Mouse (Mus musculus): ENCODE measurements around the gene Hus1.

Hus1 gene

DNA sequence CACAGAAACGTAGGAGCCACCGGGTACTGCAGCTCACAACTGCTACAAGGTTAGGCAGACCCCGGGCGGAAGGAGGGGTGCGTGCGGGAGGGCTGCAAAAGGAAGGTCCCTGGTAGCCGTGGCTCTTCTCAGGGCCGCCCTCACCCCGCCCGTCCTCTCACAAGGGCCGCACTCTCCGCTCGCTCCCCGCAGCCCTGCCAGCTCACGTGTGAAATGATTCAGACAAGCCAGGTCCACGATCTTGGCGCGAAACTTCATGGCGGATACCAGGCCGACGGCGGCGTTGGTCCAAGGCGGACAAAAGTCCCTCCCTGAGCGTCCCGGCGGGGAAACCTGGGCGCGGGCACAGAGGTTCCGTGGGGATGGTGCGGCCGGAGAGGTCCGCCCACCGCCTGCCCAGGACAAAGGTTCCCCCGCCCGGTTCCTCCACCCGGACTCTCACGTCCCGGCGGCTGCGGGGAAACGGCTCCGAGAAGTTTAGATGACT, at the start of gene Hus1:
Gene Hus1, minus strand, starts transcription at position 339 of the 487 bp plus-strand sequence.
- DNase-seq (ENCODE audit: low read depth, low spot score): peak; percentile 61

DNA sequence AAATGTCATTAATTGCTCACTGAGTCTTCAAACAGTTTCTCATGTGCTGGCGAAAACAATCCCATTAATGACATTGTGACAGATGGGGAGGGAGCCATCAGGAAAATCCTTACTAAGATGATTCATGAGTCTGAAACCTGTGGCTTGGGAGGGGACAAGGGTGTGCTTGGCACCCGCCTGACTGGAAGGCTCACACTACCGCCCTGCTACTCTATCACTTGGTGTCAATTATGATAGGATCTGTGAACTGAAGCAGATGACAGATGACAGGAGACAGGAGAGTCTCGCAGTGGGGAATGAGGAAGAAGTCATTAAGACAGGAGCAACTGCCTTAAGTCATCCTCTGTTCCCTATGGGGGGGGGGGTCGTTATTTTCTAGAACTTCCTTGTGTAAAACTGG, 49.5 kb upstream of the Hus1 start:
- no peak for DNase-seq (ENCODE audit: low read depth, low spot score)

DNA sequence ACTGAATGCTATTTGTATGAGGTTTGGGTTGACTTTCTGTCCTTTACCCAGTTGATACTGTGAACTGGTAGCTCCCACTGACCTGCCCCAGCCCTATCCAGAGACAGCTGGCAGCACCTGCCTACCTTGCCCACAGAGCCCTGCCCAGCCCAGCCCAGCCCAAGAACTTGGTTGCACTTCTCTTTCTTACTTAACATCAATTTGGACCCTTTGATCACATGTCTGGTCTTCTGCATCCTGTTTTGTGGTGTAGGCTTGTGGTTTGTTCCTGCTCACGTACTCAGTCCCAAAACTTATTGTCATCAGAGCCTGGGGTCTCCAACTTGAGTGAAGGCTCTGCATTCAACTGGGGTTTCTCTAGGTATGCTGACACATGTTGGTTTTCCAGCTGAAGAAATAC, 49.0 kb upstream of the Hus1 start:
- DNase-seq (ENCODE audit: low read depth, low spot score): no peak

DNA sequence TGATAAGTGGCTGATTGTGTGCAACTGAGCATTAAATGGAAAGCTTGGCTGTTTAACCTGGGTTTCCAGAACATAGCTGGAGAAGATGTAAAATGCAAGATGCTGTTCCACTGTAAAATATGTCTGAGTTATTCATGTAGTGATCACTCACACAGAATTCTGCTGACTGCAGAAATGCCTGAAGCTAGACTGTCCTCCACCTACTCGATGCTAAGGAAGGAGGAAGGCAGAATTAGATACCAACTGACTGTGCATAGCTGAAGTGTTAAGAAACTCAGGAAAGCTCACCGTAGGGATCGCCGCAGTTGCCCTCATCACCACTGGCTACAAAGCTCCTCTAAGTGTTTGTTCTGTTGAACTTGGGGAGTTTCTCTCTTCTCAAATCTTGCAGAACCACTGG, 46.7 kb upstream of the Hus1 start:
- no peak for DNase-seq (ENCODE audit: low read depth, low spot score)

DNA sequence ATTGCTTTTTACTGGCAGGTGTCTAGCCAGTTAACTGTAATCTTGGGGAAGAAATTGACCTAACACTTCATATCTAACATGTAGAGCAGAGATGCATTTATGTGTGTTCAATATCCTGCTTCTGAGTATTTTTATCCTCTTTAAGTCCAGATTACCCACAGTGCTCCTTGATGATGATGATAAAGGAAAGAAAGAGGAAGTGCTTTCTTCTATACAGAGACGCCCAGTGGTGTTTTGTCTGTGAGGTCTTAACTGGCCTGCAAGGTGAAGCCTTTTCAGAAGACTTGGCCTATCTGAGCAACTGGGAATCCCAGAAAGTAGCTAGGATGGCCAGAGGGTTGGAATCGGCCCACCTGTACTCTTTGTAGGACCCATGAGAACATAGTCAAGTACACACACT, 45.9 kb upstream of the Hus1 start:
- no peak for DNase-seq (ENCODE audit: low read depth, low spot score)

DNA sequence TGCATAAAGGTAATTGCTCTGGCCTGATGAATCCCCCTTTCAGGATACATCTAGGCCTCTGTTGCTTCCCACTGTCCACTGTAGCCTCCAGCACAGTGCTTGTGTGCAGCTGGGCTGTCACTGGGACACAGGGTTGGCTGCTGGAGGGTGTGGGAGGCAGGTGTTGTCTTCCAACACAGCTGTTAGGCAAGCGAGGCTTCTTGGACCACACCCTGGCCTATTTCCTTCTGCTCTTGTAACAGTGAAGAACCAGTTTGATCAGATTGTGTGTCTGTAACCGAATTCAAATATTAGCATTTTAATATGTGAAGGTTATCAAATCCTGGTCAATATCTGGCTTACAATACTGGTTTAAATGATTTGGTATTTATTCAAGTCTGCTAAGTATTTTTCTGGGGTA, 40.9 kb upstream of the Hus1 start:
- DNase-seq (ENCODE audit: low read depth, low spot score): no peak

DNA sequence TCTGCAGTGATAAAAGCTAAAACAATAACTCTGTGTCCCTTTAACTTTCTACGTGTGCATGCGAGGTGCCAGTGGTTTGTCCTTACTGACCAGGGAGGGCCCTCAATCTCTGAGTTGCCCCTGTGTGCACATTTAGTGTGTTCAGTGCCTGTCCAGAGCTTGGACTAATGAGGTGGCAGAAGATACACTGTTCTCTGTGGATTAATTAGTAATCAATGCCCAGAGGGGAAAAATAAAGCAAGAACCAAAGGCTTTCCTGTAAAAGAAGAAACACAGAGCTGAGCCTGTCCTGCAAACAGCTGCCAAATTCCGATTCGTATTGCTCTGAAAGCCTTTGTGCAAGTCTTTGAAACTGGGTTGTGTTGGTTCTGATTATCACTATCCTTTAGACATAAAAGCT, 39.2 kb upstream of the Hus1 start:
- no peak for DNase-seq (ENCODE audit: low read depth, low spot score)

DNA sequence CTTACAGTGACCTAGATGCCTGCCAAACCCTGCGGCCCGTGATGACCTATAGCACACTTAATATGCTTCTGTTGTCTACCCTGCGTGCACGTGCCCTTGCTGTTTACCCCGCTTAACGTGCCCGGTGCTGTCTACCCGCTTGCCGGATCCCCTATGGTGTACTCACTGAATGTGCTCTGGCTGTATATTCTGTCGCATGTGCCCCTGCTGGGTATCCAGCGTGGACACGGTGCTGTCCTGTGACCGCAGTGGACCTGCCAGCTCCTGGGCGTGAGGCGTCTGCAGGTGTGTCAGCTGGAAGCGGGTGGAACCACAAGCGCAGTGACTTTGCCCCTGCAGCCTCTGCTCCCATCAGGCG, 37.7 kb upstream of the Hus1 start, which contains the start of gene Sun3:
Gene Sun3, minus strand, starts transcription at position 289 of the 358 bp plus-strand sequence.
- DNase-seq (ENCODE audit: low read depth, low spot score): no peak

DNA sequence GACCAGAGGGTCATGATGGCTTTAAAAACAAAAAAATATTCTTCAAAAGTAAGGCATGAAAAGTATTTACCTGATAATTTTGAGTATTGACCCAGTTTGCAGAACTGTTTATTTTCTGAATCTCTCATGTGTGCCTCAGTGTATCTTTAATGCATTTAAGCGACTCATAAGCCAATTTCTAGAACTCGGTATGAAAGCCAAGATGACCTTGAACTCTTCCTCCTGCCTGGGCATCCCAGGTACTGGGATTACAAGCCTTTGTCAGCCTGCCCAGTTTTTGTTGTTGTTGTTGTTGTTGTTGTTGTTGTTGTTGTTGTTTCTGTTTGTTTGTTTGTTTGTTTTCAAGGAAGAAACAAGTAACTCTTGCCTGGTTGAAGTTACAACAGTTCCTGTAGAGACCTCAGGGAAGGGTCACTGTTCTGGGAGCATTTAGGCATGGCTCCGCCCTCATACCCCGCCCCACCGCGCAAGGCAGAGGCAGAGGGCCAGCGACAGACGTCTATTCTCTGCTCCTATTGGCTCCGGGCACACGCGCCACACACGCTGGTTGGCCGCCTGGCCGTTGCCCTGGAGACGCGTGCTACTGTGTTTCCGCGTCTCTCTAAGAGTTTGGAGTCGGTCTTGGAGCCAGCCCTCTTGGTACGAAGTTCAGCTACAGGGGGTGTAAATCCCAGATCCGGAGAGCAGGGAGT, 37.2 kb upstream of the Hus1 start, which contains the start of gene Gm11992:
Gene Gm11992, plus strand, starts transcription at position 584 of the 692 bp plus-strand sequence.
- peak; percentile 60 for DNase-seq (ENCODE audit: low read depth, low spot score)

DNA sequence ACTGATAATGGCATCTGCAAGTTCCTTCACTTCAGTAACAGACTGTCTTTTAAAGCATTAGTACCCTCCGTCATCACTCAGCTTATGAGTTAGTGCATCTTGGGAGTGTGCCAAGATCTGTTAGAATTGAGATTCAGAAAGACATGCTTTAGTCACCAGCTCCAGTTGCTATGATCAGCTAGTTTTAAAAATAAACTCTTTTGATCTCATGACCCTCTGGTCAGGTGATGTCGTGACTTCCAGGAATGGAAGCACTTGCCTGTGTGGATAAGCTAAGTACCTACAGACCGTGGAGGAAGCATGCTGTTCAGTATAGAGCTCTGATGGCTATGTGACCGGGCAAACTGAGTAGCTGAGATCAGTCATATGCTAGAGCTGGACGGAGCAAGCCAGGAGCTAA, 36.1 kb upstream of the Hus1 start:
- no peak for DNase-seq (ENCODE audit: low read depth, low spot score)

DNA sequence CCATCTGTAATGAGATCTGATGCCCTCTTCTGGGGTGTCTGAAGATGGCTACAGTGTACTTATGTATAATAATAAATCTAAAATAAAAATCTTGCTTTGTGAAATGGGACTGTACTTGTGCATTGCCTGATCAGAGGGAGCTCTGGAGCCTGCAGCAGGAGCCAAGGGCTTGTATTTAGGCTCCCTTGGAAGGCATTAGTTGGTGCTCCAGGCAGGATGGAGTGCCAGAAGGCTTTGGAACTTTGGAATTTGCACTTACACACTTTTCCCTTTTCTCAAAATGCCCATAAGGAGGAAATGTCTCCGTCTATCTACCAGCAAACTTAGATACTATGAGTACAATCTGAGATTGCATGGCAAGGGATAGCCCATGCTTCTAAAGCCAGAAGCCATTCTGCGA, 35.6 kb upstream of the Hus1 start:
- DNase-seq (ENCODE audit: low read depth, low spot score): no peak

DNA sequence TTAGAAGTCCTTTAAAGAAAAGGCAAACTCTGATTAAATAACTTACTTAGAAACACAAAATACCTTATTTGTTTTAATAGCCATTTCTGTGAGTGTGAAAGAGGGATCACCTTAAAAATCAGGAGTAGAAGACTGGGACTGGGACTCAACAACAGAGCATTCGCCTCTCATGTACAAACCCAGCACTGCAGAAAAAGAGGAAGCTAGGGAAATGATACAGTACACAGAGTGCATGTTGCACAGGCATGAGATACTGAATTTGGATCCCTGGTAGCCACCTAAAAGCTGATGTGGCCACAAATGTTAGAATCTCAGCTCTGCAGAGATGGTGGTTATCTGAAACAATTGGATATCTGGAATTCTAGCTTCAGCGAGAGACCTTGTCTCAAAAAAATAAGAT, 20.5 kb upstream of the Hus1 start:
- DNase-seq (ENCODE audit: low read depth, low spot score): no peak

DNA sequence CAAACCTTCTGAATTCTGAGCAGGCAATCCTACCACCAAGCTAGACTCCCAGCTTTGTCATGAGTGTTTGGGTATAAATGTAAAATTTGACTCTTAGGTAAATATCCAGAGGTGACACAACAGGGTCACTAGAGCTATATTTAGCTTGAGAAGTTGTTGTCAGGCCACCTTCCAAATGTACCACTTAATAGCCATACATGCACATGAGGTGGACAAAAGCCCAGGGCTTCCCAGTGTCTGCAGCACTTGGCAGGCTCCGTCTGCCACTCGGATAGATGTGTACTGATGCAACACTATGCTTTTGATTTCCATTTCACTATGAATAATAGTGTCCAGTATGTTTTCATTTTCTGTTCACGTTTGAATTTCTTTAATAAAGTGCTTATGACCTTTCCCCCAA, 14.2 kb upstream of the Hus1 start:
- no peak for DNase-seq (ENCODE audit: low read depth, low spot score)

DNA sequence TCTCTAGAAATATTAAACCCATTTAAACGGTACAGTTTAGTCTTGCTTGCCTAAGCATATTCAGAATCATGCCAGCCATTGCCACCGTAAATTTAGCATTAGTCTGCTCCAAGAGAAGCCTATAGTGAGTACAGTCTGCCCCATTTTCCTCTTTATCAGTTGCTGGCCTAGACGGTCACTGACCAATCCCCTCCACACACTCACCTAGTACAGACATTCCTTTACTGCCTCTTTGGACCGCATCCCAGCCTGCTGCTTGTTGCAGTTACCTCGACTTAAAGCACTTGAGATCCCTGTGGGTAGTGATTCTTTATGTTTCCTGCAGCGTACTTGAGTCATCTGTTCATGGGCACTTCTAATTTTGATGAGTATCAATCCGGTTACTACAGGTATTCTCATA, 13.8 kb upstream of the Hus1 start:
- no peak for DNase-seq (ENCODE audit: low read depth, low spot score)

DNA sequence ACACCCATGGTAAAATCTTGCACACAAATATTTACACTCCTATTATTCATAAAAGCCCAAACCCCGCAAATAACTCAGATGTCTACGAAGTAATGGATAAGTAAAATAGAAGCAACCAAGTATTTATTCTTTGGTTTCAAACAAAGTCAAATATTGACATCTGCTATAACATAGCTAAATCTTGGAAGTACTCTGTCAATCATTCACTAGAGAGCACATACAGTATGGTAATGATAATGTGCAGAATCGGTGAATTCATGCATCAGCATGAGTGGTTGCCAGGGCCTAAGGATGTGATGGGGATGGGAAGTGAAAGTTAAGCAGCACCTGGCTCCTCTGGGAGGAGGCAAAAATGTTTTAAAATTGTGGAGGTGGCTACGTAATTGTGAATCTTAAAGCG, 9.2 kb upstream of the Hus1 start:
- DNase-seq (ENCODE audit: low read depth, low spot score): no peak

DNA sequence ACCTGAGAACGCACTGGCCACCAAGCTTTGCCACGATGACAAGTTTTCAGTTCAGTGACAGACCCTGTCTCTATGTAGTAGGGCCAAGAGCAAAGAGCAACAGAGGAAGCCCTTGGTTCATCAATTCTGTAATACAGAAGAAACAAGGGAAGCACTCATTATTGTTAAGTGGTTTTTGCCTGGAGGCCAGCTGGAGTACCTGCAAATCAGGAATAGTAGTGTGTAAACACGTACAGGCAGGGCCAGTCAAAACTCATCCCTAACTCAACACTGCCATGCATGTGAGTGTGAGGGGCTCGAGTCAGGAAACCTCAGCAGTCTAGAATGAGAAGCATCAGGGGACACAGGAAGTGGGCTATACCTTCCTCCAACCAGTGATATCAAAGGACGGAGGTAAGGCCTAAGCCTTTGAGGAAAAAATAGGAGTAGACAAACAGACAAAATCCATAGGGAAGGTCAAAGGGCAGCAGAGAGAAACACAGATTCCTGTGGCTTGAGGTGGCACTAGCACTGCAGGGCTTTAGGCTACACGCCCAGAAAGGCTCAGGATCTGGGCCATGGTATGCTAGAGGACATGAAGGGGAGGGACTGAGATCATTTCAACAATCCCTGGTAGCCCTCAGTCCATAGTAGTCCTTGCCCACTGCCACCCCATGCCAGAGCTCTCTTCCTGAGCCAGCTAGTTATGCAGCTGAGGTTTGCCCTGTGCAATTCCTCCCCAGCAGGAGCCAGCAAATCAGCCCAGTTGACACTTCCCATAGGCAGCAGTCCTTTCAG, 7.7 kb upstream of the Hus1 start:
- DNase-seq (ENCODE audit: low read depth, low spot score): no peak

DNA sequence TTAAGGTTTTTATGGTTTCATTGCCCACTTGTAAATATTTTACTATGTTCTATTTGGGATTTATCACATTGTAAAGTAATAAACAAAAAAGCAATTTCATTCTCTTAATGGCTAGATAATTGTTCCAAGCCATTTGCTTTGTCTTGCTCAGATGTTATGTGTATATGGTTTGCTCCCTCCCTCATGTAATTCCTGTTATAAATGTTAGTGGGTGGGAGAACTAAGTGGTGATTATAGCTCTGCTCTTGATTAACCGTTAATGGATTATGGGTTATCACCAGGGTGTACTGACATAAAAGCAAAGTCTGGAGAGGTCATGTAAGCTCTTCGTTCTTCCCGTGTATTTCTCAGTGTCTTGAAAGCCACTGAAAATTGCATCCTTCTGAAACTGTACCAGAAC, 3.7 kb upstream of the Hus1 start:
- DNase-seq (ENCODE audit: low read depth, low spot score): no peak

DNA sequence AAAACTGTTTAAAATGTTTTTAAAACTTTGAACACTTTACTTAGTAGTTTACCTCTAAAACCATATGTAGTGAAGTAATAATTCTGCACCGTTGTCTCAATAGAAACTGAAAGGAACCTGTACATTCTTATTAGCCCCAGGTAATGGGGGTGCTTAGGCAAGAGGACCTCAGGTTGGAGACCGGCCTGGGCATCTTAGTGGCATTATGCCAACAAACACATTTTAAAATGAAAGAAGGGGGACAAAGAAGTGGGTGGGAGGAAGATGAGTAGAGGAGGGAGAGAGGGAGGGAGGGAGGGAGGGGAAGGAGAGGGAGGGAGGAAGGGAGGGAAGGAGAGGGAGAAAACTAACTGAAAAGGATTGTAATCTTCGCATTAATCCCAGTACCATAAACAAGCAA, 357 bp upstream of the Hus1 start:
- DNase-seq (ENCODE audit: low read depth, low spot score): no peak

DNA sequence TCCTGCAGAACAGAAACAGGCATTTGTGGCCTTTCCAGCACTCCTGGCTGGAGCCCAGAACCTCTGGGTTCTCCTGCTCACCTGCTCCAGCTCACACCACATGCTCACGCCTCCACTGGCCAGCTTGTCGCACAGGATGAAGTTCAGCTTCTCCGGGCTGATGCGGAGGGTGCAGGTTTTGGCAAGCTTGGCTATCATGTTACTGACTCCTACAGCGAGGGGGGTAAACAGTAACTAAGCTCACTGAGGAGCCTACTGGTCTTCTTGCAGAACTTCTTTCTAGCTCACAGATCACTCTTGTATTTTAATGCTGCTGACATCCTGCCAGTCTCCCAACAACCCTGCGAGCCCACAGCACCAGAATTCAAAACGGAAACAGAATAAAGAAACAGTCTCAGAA, 575 bp downstream of the Hus1 start:
- peak; percentile 19 for DNase-seq (ENCODE audit: low read depth, low spot score)

DNA sequence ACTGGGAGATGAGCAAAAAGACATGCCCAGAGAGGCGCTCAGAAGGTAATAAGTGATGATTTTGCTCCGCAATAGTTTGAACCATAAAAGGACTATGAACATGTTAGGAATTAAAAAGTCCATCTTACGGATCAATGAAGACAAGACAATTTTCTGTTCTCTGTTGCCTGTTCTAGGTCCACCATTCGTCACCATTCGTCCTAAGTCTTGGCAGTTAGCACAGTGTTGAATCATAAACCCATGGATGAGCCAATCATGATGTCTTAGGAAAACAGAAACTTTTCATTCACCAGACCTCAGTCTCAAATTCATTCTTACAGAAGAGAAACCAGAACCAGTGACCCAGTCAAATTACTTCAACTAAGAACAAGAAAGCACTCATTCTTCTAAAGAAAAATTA, 2.2 kb downstream of the Hus1 start:
- DNase-seq (ENCODE audit: low read depth, low spot score): no peak

DNA sequence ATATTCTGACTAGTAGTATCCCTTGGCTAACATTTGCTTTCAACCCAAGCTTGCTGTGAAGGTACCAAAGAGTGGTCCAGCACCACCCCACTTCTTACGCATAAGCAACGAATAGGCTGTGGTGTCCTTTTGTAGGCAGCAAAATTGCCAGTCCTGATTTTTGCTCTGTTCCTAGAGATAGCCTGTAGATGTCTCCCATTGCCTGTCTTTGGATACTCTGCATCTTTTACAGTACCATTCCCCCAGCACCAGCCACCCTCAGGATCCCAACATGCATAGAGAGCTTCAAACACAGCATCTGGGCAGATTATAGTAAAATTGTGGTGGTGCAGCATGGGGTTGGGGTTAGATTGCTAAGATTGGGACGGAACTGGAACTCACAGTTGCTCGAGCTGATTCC, 22.9 kb downstream of the Hus1 start:
- DNase-seq (ENCODE audit: low read depth, low spot score): no peak

DNA sequence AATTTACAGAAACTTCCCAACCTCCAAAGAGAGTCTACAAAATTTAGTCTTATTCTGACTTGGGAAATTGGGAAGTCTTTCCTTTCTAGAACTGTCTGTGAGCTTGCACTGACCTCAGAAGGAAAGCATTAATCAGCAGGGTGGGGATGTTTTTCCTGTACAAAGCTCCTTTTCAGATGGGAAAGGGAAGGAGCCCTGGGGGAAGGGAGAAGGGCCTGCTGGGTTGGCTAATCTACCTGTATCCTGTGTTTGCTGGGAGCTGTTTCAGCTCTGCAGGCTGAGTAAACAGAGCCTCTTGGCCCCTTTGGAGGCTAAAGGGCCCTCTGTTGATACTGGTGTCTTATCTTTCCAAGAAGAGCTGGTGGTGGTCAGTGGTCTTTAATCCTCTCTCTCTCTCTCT, 24.9 kb downstream of the Hus1 start:
- DNase-seq (ENCODE audit: low read depth, low spot score): no peak

DNA sequence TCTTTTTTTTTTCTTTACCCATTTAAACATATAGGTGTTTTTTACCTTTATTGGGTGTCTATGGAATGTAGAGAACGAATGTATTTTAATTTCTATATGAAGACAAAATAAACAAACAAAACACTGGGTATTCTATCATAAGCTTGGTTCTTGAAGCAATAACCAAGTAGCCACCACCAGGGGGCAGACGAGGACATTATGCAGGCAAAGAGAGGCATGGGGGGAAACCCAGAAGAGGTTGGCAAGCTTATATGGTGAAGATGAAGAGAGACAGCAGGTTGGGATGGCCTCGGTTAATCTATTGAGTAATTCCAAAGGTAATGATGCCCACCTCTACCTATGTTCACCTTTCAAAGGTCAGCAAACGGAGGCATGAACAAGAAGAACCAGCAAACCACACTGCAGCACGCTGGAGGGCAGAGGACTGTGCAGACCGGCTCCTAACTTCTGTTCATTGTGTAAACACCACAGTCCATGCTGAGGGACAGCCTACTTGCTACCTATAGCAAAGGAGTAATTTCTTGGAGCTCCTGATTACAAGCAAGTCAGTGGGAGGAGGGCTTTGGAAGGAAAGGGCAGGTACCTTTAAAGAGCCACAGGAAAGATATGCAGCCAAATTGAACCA, 27.6 kb downstream of the Hus1 start:
- peak; percentile 50 for DNase-seq (ENCODE audit: low read depth, low spot score)
